Mouse (Mus musculus): ENCODE measurements around the gene Pfkm. TPM values are rescaled to one million over a fixed set of nuclear protein-coding genes. Genes with fewer than 3 reads are reported as not detected.

Gene Pfkm
- polyA plus RNA-seq, 1 experiment: 4.8 TPM

- H3K4me1 ChIP-seq (ENCODE audit: control insufficient read depth, insufficient read depth, insufficient read length, low read length): peaks cover 3% of the 10 kb centered on the region; the same call in 1 of the 2 replicates
- TF ChIP-seq CTCF (IDR thresholded peaks at IDR 0.05; ENCODE audit: extremely low read depth, insufficient read length, insufficient replicate concordance, low read depth, low read length) (no peak), POLR2A (IDR thresholded peaks at IDR 0.05; ENCODE audit: low read depth, low read length) (no peak)
- no peak overlapping the region for H3K4me3 ChIP-seq (ENCODE audit: low read depth, low read length)
- H3K27ac ChIP-seq (ENCODE audit: insufficient read depth, low read depth, low read length): no peak overlapping the region
- H3K36me3 ChIP-seq (ENCODE audit: control insufficient read depth, insufficient read depth, low read length): no peaks in the 10 kb centered on the region
- H3K27me3 ChIP-seq (ENCODE audit: control insufficient read depth, insufficient read depth, low read length): no peaks in the 10 kb centered on the region
- WGBS: 75% methylated on average over 7 of the region's 7 CpGs
Observed at GRCm38 (mm10) chr15:98152916-98153315, 60.5 kb downstream of the Pfkm start.

DNA sequence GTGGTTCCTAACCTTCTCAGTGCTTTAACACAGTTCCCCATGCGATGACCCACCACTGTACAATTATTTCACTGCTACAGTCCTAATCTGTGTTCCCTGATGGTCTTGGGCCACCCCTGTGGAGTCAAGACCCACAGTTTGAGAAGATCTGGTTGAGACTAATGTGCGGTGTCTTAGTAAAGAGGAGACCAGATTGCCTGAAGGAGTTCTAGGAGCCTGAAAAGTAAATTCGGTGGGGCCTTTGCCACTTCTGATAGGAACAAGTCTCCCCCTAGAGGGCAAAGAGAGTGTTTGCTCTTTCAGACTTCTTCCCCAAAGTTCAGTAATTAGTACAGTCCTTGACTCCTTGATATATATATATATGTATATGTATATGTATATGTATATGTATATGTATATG, 61.2 kb downstream of the Pfkm start:
- Histone ChIP-seq H3K36me3 (ENCODE audit: control insufficient read depth, insufficient read depth, low read length) (no peaks in the 10 kb centered on the region), H3K27me3 (ENCODE audit: control insufficient read depth, insufficient read depth, low read length) (no peaks in the 10 kb centered on the region), H3K27ac (ENCODE audit: insufficient read depth, low read depth, low read length) (no peak overlapping the region), H3K4me1 (ENCODE audit: control insufficient read depth, insufficient read depth, insufficient read length, low read length) (peaks cover 3% of the 10 kb centered on the region; the same call in 1 of the 2 replicates), H3K4me3 (ENCODE audit: low read depth, low read length) (no peak overlapping the region)
- TF ChIP-seq POLR2A (IDR thresholded peaks at IDR 0.05; ENCODE audit: low read depth, low read length) (no peak), CTCF (IDR thresholded peaks at IDR 0.05; ENCODE audit: extremely low read depth, insufficient read length, insufficient replicate concordance, low read depth, low read length) (no peak)
- WGBS: 34% methylated on average over 3 of the region's 3 CpGs

DNA sequence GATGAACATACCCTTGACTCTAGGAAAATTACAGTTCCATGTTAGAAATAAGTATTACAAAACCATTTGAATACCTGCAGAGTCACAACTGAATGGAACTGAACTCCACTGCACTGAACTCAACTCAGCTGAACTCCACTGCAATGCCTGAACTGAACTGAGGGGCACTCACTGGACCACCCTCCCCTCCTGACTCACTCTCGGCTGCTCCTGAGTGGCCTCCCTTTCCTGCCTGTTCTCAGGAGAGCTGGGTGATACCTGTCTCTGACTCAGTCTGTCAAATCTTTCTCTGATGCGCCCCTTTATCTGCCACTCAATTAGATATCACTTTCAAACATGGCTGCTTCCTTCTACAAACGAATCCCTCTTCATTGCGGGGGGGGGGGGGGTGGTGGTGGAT, 61.8 kb downstream of the Pfkm start:
- Histone ChIP-seq H3K27me3 (ENCODE audit: control insufficient read depth, insufficient read depth, low read length) (no peaks in the 10 kb centered on the region), H3K4me1 (ENCODE audit: control insufficient read depth, insufficient read depth, insufficient read length, low read length) (peaks cover 3% of the 10 kb centered on the region; the same call in 1 of the 2 replicates), H3K4me3 (ENCODE audit: low read depth, low read length) (no peak overlapping the region), H3K36me3 (ENCODE audit: control insufficient read depth, insufficient read depth, low read length) (no peaks in the 10 kb centered on the region), H3K27ac (ENCODE audit: insufficient read depth, low read depth, low read length) (no peak overlapping the region)
- TF ChIP-seq POLR2A (IDR thresholded peaks at IDR 0.05; ENCODE audit: low read depth, low read length): no peak
- TF ChIP-seq CTCF (IDR thresholded peaks at IDR 0.05; ENCODE audit: extremely low read depth, insufficient read length, insufficient replicate concordance, low read depth, low read length): no peak
- 54% methylated on average over 4 of the region's 4 CpGs for WGBS

DNA sequence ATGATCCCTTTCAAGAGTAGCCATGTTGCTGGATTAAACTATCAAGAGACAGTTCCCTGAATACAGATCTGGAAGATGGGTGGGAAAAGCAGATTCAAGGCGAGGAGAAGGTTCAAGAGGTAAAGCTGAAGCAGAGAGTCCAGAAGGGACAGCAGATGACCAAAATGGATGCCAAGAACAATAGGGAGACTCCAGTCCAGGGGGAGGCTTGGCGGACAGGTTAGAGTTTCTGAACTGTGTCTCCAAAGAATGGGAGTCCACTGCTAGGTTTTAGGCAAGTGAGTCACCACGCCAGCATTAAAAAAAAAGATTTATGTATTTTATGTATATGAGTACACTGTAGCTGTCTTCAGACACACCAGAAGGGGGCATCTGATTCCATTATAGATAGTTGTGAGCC, 62.2 kb downstream of the Pfkm start:
- no peaks in the 10 kb centered on the region for H3K36me3 ChIP-seq (ENCODE audit: control insufficient read depth, insufficient read depth, low read length)
- H3K4me3 ChIP-seq (ENCODE audit: low read depth, low read length): no peak overlapping the region
- TF ChIP-seq CTCF (IDR thresholded peaks at IDR 0.05; ENCODE audit: extremely low read depth, insufficient read length, insufficient replicate concordance, low read depth, low read length) (no peak), POLR2A (IDR thresholded peaks at IDR 0.05; ENCODE audit: low read depth, low read length) (no peak)
- H3K27me3 ChIP-seq (ENCODE audit: control insufficient read depth, insufficient read depth, low read length): no peaks in the 10 kb centered on the region
- 78% methylated on average over 3 of the region's 3 CpGs for WGBS
- peaks cover 3% of the 10 kb centered on the region; the same call in 1 of the 2 replicates for H3K4me1 ChIP-seq (ENCODE audit: control insufficient read depth, insufficient read depth, insufficient read length, low read length)
- no peak overlapping the region for H3K27ac ChIP-seq (ENCODE audit: insufficient read depth, low read depth, low read length)

- H3K27ac ChIP-seq (ENCODE audit: insufficient read depth, low read depth, low read length): no peak overlapping the region
- no peaks in the 10 kb centered on the region for H3K27me3 ChIP-seq (ENCODE audit: control insufficient read depth, insufficient read depth, low read length)
- WGBS: 90% methylated on average over 5 of the region's 5 CpGs
- TF ChIP-seq POLR2A (IDR thresholded peaks at IDR 0.05; ENCODE audit: low read depth, low read length) (no peak), CTCF (IDR thresholded peaks at IDR 0.05; ENCODE audit: extremely low read depth, insufficient read length, insufficient replicate concordance, low read depth, low read length) (no peak)
- H3K4me3 ChIP-seq (ENCODE audit: low read depth, low read length): no peak overlapping the region
- no peaks in the 10 kb centered on the region for H3K36me3 ChIP-seq (ENCODE audit: control insufficient read depth, insufficient read depth, low read length)
- H3K4me1 ChIP-seq (ENCODE audit: control insufficient read depth, insufficient read depth, insufficient read length, low read length): peaks cover 3% of the 10 kb centered on the region; the same call in 1 of the 2 replicates
Observed at GRCm38 (mm10) chr15:98155272-98155671, 62.9 kb downstream of the Pfkm start.

GRCm38 (mm10) chr15:98155944-98156343, 63.6 kb downstream of the Pfkm start:
- H3K36me3 ChIP-seq (ENCODE audit: control insufficient read depth, insufficient read depth, low read length): no peaks in the 10 kb centered on the region
- peaks cover 3% of the 10 kb centered on the region; the same call in 1 of the 2 replicates for H3K4me1 ChIP-seq (ENCODE audit: control insufficient read depth, insufficient read depth, insufficient read length, low read length)
- 68% methylated on average over 4 of the region's 4 CpGs for WGBS
- H3K4me3 ChIP-seq (ENCODE audit: low read depth, low read length): no peak overlapping the region
- H3K27ac ChIP-seq (ENCODE audit: insufficient read depth, low read depth, low read length): no peak overlapping the region
- TF ChIP-seq POLR2A (IDR thresholded peaks at IDR 0.05; ENCODE audit: low read depth, low read length): no peak
- TF ChIP-seq CTCF (IDR thresholded peaks at IDR 0.05; ENCODE audit: extremely low read depth, insufficient read length, insufficient replicate concordance, low read depth, low read length): no peak
- no peaks in the 10 kb centered on the region for H3K27me3 ChIP-seq (ENCODE audit: control insufficient read depth, insufficient read depth, low read length)

DNA sequence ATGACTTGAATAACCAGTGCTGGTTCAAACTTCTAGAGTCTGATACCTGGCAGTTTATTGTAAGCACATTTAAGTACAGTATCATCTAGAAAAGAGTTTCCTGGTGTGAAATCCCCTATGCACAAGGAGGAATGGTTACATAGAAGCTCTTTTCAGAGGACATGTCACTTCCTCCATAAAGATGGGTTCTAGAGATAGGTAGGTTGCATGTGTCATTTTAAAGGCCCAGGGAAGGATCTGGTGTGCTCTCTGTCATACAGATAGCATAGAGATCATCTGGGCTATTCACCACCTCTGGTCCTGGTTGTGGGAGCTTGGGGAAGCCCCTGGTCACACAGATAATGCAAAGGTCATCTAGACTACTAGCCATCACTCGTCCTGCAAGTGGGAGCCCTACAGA, 64.9 kb downstream of the Pfkm start:
- Histone ChIP-seq H3K27me3 (ENCODE audit: control insufficient read depth, insufficient read depth, low read length) (no peaks in the 10 kb centered on the region), H3K27ac (ENCODE audit: insufficient read depth, low read depth, low read length) (no peak overlapping the region), H3K36me3 (ENCODE audit: control insufficient read depth, insufficient read depth, low read length) (no peaks in the 10 kb centered on the region), H3K4me3 (ENCODE audit: low read depth, low read length) (no peak overlapping the region), H3K4me1 (ENCODE audit: control insufficient read depth, insufficient read depth, insufficient read length, low read length) (no peaks in the 10 kb centered on the region)
- WGBS: 41% methylated on average over 1 of the region's 1 CpGs
- TF ChIP-seq CTCF (IDR thresholded peaks at IDR 0.05; ENCODE audit: extremely low read depth, insufficient read length, insufficient replicate concordance, low read depth, low read length) (no peak), POLR2A (IDR thresholded peaks at IDR 0.05; ENCODE audit: low read depth, low read length) (no peak)

Measured in small intestine, adult 2 months (tissue).